Mouse (Mus musculus) midbrain, embryonic 16.5 days (tissue): ENCODE results near the gene S100a16. TPM values are rescaled to one million over a fixed set of nuclear protein-coding genes. Genes with fewer than 3 reads are reported as not detected.

Source experiments
- ATAC-seq: fragments of 200-750 bp; cut with Nextera tagmentation; 2 replicates; pipeline ENCODE4 v1.8.0; 2017; ENCODE audit warnings: moderate TSS enrichment
- H3K27ac ChIP-seq: fragments of 300-500 bp; sonication (generic); 2 replicates; pipeline ENCODE4 v1.5.1; 2014; ENCODE audit warnings: mild to moderate bottlenecking, low read length, mixed read lengths
- H3K27me3 ChIP-seq: fragments of 300-500 bp; sonication (generic); 2 replicates; pipeline ENCODE4 v1.6.1; 2014; ENCODE audit warnings: low read depth, low read length, mixed read lengths; ENCODE audit not compliant: control insufficient read depth, insufficient read depth
- H3K36me3 ChIP-seq: fragments of 300-500 bp; sonication (generic); 2 replicates; pipeline ENCODE4 v1.6.1; 2014; ENCODE audit warnings: mild to moderate bottlenecking, low read length, moderate library complexity, mixed read lengths; ENCODE audit not compliant: control insufficient read depth, insufficient read depth
- H3K4me1 ChIP-seq: fragments of 300-500 bp; sonication (generic); 2 replicates; pipeline ENCODE4 v1.6.1; 2014; ENCODE audit warnings: mild to moderate bottlenecking, low read length, mixed read lengths; ENCODE audit not compliant: control insufficient read depth, insufficient read depth
- H3K4me2 ChIP-seq: fragments of 300-500 bp; sonication (generic); 2 replicates; pipeline ENCODE4 v1.6.1; 2014; ENCODE audit warnings: mild to moderate bottlenecking, low read length, mixed read lengths
- H3K4me3 ChIP-seq: fragments of 300-500 bp; sonication (generic); 2 replicates; pipeline ENCODE4 v1.5.1; 2014; ENCODE audit warnings: low read depth, mild to moderate bottlenecking, low read length, moderate library complexity, mixed read lengths
- H3K9ac ChIP-seq: fragments of 300-500 bp; sonication (generic); 2 replicates; pipeline ENCODE4 v1.6.1; 2014; ENCODE audit warnings: low read depth, low read length, mixed read lengths
- H3K9me3 ChIP-seq: fragments of 300-500 bp; sonication (generic); replicated peaks from 2 replicates; pipeline ENCODE4 v1.6.1; 2014; ENCODE audit warnings: mild to moderate bottlenecking, low read length, mixed read lengths; ENCODE audit not compliant: control insufficient read depth, poor library complexity, severe bottlenecking
- WGBS: fragments of 180-500 bp; shearing (Covaris S2); extraction: QIAGEN DNeasy Blood & Tissue Kit; methylation state at CpG from one replicate; pipeline ENCODE4 v1.1.7; 2014; 5-methylcytosine and 5-hydroxymethylcytosine counted together
- polyA plus RNA-seq: library from polyadenylated mRNA; unstranded; fragments of >200 nt; fragmentation: Nextera tagmentation; extraction: Ambion mirVana; gene quantifications from 2 replicates; pipeline ENCODE4 v1.2.1, GENCODE M21; 2015

S100a16 gene
- polyA plus RNA-seq, 1 experiment from 2014 or later, result 36.5 TPM

DNA sequence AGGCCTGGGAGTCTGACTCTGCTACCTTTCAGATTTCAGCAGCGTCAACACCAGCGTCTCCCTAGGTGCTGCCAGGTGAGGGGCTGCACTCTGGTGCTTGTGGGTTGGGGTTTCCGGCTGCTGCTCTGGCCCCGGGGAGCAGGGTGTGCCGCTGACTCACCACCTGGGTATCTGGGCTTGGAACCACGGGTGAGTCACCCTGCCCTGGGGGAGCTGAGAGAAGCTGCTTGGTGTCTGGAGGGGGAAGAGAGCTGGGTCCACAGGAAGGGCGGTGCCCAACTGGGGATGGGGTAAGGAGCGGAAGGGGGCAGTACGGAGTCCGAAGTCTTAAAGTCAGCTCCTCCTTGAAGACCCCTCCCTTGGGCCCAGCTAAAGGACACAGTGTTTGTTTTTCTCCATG is 49.9 kb downstream of the S100a16 start:
- H3K9ac ChIP-seq, result no peak overlapping the region
- H3K4me3 ChIP-seq, result no peak overlapping the region
- H3K9me3 ChIP-seq, result no peaks in the 10 kb centered on the region
- no peak overlapping the region for H3K27ac ChIP-seq
- 76% methylated on average over 10 of the region's 10 CpGs for WGBS
- no peak for ATAC-seq
- H3K4me1 ChIP-seq, result no peaks in the 10 kb centered on the region
- H3K27me3 ChIP-seq, result no peaks in the 10 kb centered on the region
- H3K36me3 ChIP-seq, result no peaks in the 10 kb centered on the region
- no peak overlapping the region for H3K4me2 ChIP-seq

DNA sequence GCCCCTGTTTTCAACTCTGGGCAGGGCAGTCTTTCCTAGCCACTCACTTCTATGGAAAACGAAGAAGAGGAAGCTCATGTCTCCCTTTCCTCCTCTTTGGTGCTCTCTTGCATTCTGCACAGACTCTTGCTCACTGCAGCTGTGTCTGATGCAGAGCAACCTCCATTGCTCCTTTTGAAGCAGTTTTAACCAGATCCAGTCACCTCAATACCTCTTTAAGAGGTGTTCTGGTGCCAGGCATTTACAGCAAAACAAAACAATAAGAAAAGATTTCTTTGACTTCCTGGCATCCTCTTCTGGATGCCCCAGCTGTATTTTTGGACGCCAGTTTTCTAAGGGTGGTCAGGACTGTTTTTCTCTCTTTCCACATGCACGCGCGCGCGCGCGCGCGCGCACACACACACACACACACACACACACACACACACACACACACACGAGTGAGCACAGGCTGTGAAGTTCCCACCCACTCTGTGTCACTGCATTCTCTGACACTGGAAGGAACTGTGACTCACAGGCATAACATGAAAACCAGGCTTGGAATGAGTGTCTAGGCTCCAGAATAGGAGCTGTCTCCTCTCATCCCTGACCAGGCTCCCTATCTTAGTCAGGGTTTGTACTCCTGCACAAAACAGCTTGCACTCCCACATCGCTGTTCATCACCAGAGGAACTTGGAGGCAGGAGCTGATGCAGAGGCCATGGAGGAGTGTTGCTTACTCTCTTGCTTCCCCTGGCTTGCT is 50.5 kb downstream of the S100a16 start:
- Histone ChIP-seq H3K4me2 (no peak overlapping the region), H3K9ac (no peak overlapping the region), H3K4me1 (no peaks in the 10 kb centered on the region), H3K27ac (no peak overlapping the region), H3K4me3 (no peak overlapping the region), H3K36me3 (no peaks in the 10 kb centered on the region), H3K9me3 (no peaks in the 10 kb centered on the region), H3K27me3 (no peaks in the 10 kb centered on the region)
- no peak for ATAC-seq
- 90% methylated on average over 14 of the region's 14 CpGs for WGBS

DNA sequence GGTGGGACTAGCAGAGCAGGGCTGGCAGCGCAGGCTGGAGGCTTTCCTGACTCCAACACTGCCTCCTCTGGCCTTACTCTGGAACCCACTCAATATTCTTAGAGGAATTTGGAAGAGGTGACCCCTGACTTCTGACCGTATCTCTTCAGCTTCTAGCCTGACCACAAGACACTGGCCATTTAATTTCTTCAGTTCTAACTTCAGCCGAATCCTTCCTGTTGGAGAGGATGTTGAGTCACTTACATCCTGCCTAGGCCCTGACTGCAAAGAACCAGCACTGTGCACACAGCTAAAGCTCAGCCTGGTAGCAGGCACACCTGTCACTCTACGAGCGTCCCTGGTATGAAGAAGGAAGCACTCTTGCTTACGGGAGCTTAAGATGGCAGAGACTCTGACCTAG is 52.3 kb downstream of the S100a16 start:
- no peak overlapping the region for H3K4me2 ChIP-seq
- 88% methylated on average over 6 of the region's 6 CpGs for WGBS
- H3K27ac ChIP-seq, result no peak overlapping the region
- no peaks in the 10 kb centered on the region for H3K36me3 ChIP-seq
- no peak for ATAC-seq
- no peaks in the 10 kb centered on the region for H3K4me1 ChIP-seq
- H3K4me3 ChIP-seq, result no peak overlapping the region
- no peak overlapping the region for H3K9ac ChIP-seq
- H3K9me3 ChIP-seq, result no peaks in the 10 kb centered on the region
- no peaks in the 10 kb centered on the region for H3K27me3 ChIP-seq

DNA sequence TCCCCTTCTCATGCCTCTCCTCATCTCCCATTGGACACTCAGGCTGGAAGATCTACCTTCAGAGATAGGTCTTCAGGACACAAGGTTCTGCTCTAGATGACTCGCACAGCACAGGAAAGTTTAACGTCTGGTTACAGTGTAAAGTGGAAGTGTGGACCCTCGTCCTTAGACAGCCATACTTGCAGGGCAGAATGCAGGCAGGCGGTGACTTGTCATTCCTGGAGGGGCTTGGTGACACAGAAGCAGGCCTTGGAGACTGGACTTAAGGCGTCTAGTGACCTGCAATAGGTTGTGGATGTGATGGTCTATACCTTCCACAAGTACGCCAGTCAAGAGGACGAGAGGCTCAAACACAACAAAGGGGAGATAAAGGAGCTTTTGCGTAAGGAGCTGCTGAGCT is 52.9 kb downstream of the S100a16 start, which contains the start of gene S100a2:
TSS of gene S100a2 (plus strand) at position 301 of the 400 bp plus-strand sequence.
- no peak within 1 kb of the TSS for H3K4me2 ChIP-seq
- no peaks in the 10 kb centered on the region for H3K27me3 ChIP-seq
- no peak for ATAC-seq
- no peak within 1 kb of the TSS for H3K27ac ChIP-seq
- no peaks in the 10 kb centered on the region for H3K9me3 ChIP-seq
- 82% methylated on average over 8 of the region's 8 CpGs for WGBS
- H3K36me3 ChIP-seq, result no peaks in the 10 kb centered on the region
- no peak within 1 kb of the TSS for H3K4me3 ChIP-seq
- H3K9ac ChIP-seq, result no peak within 1 kb of the TSS
- no peaks in the 10 kb centered on the region for H3K4me1 ChIP-seq

Other genes with a start within 250 kb of the S100a16 start
- 10.9 and 12.0 TPM in 2 replicates for gene Gatad2b, start 244.1 kb upstream of the S100a16 start, polyA plus RNA-seq
- 30.7 and 33.8 TPM in 2 replicates for gene Slc27a3, start 147.3 kb upstream of the S100a16 start, polyA plus RNA-seq
- 30.8 and 31.7 TPM in 2 replicates for gene Ints3, start 103.6 kb upstream of the S100a16 start, polyA plus RNA-seq
- gene Npr1, start 71.4 kb upstream of the S100a16 start, polyA plus RNA-seq, result 1.9 TPM in 2 replicates
- 260 and 272 TPM in 2 replicates for gene Ilf2, start 61.1 kb upstream of the S100a16 start, polyA plus RNA-seq
- gene Snapin, start 46.2 kb upstream of the S100a16 start, polyA plus RNA-seq, result 85.1 and 86.6 TPM in 2 replicates
- 167 and 181 TPM in 2 replicates for gene Chtop, start 27.8 kb upstream of the S100a16 start, polyA plus RNA-seq
- 12.4 and 19.5 TPM in 2 replicates for gene S100a1, start 22.9 kb upstream of the S100a16 start, polyA plus RNA-seq
- gene S100a13, start 22.8 kb upstream of the S100a16 start, polyA plus RNA-seq, result 7.6 and 8.9 TPM in 2 replicates
- not detected in 2 replicates for gene S100a14, start 10.4 kb upstream of the S100a16 start, polyA plus RNA-seq
- gene S100a3, start 23.3 kb downstream of the S100a16 start, polyA plus RNA-seq, result 0.16 TPM in 1 of 2 replicates, not detected in the other
- gene S100a2, start 53.0 kb downstream of the S100a16 start, polyA plus RNA-seq, result not detected in 2 replicates
- 0.65 TPM in 1 of 2 replicates, not detected in the other for gene Gm42674, start 64.7 kb downstream of the S100a16 start, polyA plus RNA-seq
- gene S100a4, start 66.5 kb downstream of the S100a16 start, polyA plus RNA-seq, result 0.53 TPM in 1 of 2 replicates, not detected in the other
- gene S100a5, start 71.3 kb downstream of the S100a16 start, polyA plus RNA-seq, result not detected in 2 replicates
- 19.3 and 19.4 TPM in 2 replicates for gene S100a6, start 75.6 kb downstream of the S100a16 start, polyA plus RNA-seq
- gene S100a7a, start 116.8 kb downstream of the S100a16 start, polyA plus RNA-seq, result 0.21 TPM in 1 of 2 replicates, not detected in the other
- gene S100a8, start 131.7 kb downstream of the S100a16 start, polyA plus RNA-seq, result 4.1 and 5.6 TPM in 2 replicates
- 2.3 and 4.6 TPM in 2 replicates for gene S100a9, start 158.5 kb downstream of the S100a16 start, polyA plus RNA-seq
- gene Pglyrp4, start 189.7 kb downstream of the S100a16 start, polyA plus RNA-seq, result not detected in 2 replicates
- not detected in 2 replicates for gene Gm5849, start 240.6 kb downstream of the S100a16 start, polyA plus RNA-seq